Mouse (Mus musculus) limb, embryonic 12.5 days (tissue): ENCODE results near the gene A930018P22Rik. TPM values are rescaled to one million over a fixed set of nuclear protein-coding genes. Genes with fewer than 3 reads are reported as not detected.

ENCODE experiments used
- ATAC-seq: fragments of 200-750 bp; cut with Nextera tagmentation; 2 replicates; pipeline ENCODE4 v1.8.0; 2017; ENCODE audit warnings: low read depth, moderate TSS enrichment; ENCODE audit not compliant: insufficient number of reproducible peaks, insufficient read depth, low FRiP score, low TSS enrichment
- H3K27ac ChIP-seq: fragments of 300-500 bp; sonication (generic); 2 replicates; pipeline ENCODE4 v1.5.1; 2016; ENCODE audit warnings: mild to moderate bottlenecking, moderate library complexity
- H3K27me3 ChIP-seq: fragments of 300-500 bp; sonication (generic); 2 replicates; pipeline ENCODE4 v1.6.1; 2016; ENCODE audit warnings: mild to moderate bottlenecking, moderate library complexity
- H3K36me3 ChIP-seq: fragments of 300-500 bp; sonication (generic); 2 replicates; pipeline ENCODE4 v1.6.1; 2016; ENCODE audit warnings: mild to moderate bottlenecking, moderate library complexity
- H3K4me1 ChIP-seq: fragments of 300-500 bp; sonication (generic); replicated peaks from 2 replicates; pipeline ENCODE4 v1.6.1; 2016
- H3K4me2 ChIP-seq: fragments of 300-500 bp; sonication (generic); 2 replicates; pipeline ENCODE4 v1.6.1; 2016; ENCODE audit warnings: mild to moderate bottlenecking, moderate library complexity
- H3K4me3 ChIP-seq: fragments of 300-500 bp; sonication (generic); replicated peaks from 2 replicates; pipeline ENCODE4 v1.5.1; 2016; ENCODE audit warnings: mild to moderate bottlenecking
- H3K9ac ChIP-seq: fragments of 300-500 bp; sonication (generic); replicated peaks from 2 replicates; pipeline ENCODE4 v1.6.1; 2016; ENCODE audit warnings: mild to moderate bottlenecking, moderate library complexity
- H3K9me3 ChIP-seq: fragments of 300-500 bp; sonication (generic); 2 replicates; pipeline ENCODE4 v1.6.1; 2016; ENCODE audit warnings: mild to moderate bottlenecking, moderate library complexity
- WGBS: fragments of 180-500 bp; shearing (Covaris S2); methylation state at CpG from one replicate; pipeline ENCODE4 v1.1.7; 2016; 5-methylcytosine and 5-hydroxymethylcytosine counted together
- polyA plus RNA-seq: library from polyadenylated mRNA; unstranded; fragments of >200 nt; fragmentation: Nextera tagmentation; extraction: Ambion mirVana; gene quantifications from 2 replicates; pipeline ENCODE4 v1.2.1, GENCODE M21; 2016

A930018P22Rik gene
- polyA plus RNA-seq, 1 experiment from 2014 or later = not detected

- Histone ChIP-seq H3K9ac (no peak overlapping the region), H3K4me3 (no peak overlapping the region), H3K27ac (no peak overlapping the region), H3K36me3 (no peaks in the 10 kb centered on the region), H3K27me3 (no peaks in the 10 kb centered on the region), H3K4me1 (no peaks in the 10 kb centered on the region), H3K9me3 (no peaks in the 10 kb centered on the region), H3K4me2 (no peak overlapping the region)
- no peak for ATAC-seq
- 90% methylated on average over 2 of the region's 2 CpGs for WGBS
Observed at GRCm38 (mm10) chr2:104165631-104166030, 43.1 kb downstream of the A930018P22Rik start.

- no peaks in the 10 kb centered on the region for H3K36me3 ChIP-seq
Observed at GRCm38 (mm10) chr2:104167765-104168164, 45.2 kb downstream of the A930018P22Rik start.

GRCm38 (mm10) chr2:104168186-104168896, 45.8 kb downstream of the A930018P22Rik start:
- Histone ChIP-seq H3K9me3 (no peaks in the 10 kb centered on the region), H3K4me1 (no peaks in the 10 kb centered on the region), H3K27me3 (no peaks in the 10 kb centered on the region), H3K4me3 (no peak overlapping the region), H3K27ac (no peak overlapping the region), H3K9ac (no peak overlapping the region), H3K36me3 (no peaks in the 10 kb centered on the region), H3K4me2 (no peak overlapping the region)
- no peak for ATAC-seq
- WGBS = 89% methylated on average over 17 of the region's 17 CpGs

More at GRCm38 (mm10) chr2:104167765-104168164, 45.2 kb downstream of the A930018P22Rik start:
- Histone ChIP-seq H3K4me3 (no peak overlapping the region), H3K4me2 (no peak overlapping the region), H3K27me3 (no peaks in the 10 kb centered on the region), H3K4me1 (no peaks in the 10 kb centered on the region), H3K9me3 (no peaks in the 10 kb centered on the region), H3K27ac (no peak overlapping the region), H3K9ac (no peak overlapping the region)
- 96% methylated on average over 23 of the region's 23 CpGs for WGBS
- no peak for ATAC-seq

- no peaks in the 10 kb centered on the region for H3K36me3 ChIP-seq
- no peaks in the 10 kb centered on the region for H3K9me3 ChIP-seq
- H3K27me3 ChIP-seq = no peaks in the 10 kb centered on the region
- H3K9ac ChIP-seq = no peak overlapping the region
- WGBS = 60% methylated on average over 11 of the region's 11 CpGs
- no peak for ATAC-seq
- H3K4me1 ChIP-seq = peaks cover 18% of the 10 kb centered on the region
- no peak overlapping the region for H3K4me2 ChIP-seq
- H3K4me3 ChIP-seq = no peak overlapping the region
- no peak overlapping the region for H3K27ac ChIP-seq
Observed at GRCm38 (mm10) chr2:104172695-104173348, 50.3 kb downstream of the A930018P22Rik start.

- Histone ChIP-seq H3K9me3 (no peaks in the 10 kb centered on the region), H3K27ac (no peak overlapping the region), H3K4me2 (no peak overlapping the region), H3K4me3 (no peak overlapping the region), H3K36me3 (no peaks in the 10 kb centered on the region), H3K9ac (no peak overlapping the region), H3K27me3 (no peaks in the 10 kb centered on the region), H3K4me1 (peaks cover 18% of the 10 kb centered on the region)
- 93% methylated on average over 3 of the region's 3 CpGs for WGBS
- ATAC-seq = no peak
Observed at GRCm38 (mm10) chr2:104173431-104173830, 50.9 kb downstream of the A930018P22Rik start.

Other genes with a start within 250 kb of the A930018P22Rik start
- gene Lmo2, start 164.8 kb upstream of the A930018P22Rik start, polyA plus RNA-seq = 20.0 and 22.6 TPM in 2 replicates
- gene Fbxo3, start 95.0 kb upstream of the A930018P22Rik start, polyA plus RNA-seq = 54.7 and 55.0 TPM in 2 replicates
- gene 4931422A03Rik, start 94.4 kb upstream of the A930018P22Rik start, polyA plus RNA-seq = 2.6 and 3.4 TPM in 2 replicates
- gene Gm10912, start 56.9 kb upstream of the A930018P22Rik start, polyA plus RNA-seq = not detected in 2 replicates
- not detected in 2 replicates for gene Gm10799, start 54.2 kb upstream of the A930018P22Rik start, polyA plus RNA-seq
- 3.4 and 4.2 TPM in 2 replicates for gene Cd59b, start 52.9 kb upstream of the A930018P22Rik start, polyA plus RNA-seq
- 17.3 and 20.1 TPM in 2 replicates for gene Cd59a, start 27.0 kb upstream of the A930018P22Rik start, polyA plus RNA-seq